Mouse (Mus musculus) c-Kit-positive CD71-positive TER-119-positive erythroid progenitor cells, embryonic 14.5 days (primary cell): Measurements from ENCODE around the gene 2200002J24Rik.

ENCODE experiments used
- DNase-seq: peaks from one replicate; pipeline ENCODE4 v3.0.0-alpha.2; 2013; ENCODE audit warnings: low spot score

The 2200002J24Rik gene

DNA sequence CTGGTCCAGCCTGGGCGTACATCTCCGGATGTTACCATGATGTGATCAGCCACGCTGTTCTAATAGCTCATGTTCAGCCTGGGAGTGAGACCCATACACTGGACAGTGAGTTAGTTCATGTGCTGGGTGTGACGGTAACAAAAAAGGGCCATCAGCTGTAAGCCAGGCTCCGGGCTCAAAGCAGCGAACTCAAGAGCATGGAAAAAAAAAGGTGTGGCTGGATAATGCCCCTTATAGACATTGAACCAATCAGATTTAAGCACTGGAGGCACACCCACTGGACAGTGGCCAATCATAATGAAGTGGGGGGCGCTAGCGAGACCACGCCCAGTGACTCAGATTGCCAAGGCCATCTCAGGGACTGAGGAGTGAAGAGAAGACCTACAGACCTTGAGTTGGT lies at the start of gene 2200002J24Rik:
Gene 2200002J24Rik (plus strand): TSS at position 338 of the 400 bp plus-strand sequence.
- DNase-seq = peak; percentile 47

DNA sequence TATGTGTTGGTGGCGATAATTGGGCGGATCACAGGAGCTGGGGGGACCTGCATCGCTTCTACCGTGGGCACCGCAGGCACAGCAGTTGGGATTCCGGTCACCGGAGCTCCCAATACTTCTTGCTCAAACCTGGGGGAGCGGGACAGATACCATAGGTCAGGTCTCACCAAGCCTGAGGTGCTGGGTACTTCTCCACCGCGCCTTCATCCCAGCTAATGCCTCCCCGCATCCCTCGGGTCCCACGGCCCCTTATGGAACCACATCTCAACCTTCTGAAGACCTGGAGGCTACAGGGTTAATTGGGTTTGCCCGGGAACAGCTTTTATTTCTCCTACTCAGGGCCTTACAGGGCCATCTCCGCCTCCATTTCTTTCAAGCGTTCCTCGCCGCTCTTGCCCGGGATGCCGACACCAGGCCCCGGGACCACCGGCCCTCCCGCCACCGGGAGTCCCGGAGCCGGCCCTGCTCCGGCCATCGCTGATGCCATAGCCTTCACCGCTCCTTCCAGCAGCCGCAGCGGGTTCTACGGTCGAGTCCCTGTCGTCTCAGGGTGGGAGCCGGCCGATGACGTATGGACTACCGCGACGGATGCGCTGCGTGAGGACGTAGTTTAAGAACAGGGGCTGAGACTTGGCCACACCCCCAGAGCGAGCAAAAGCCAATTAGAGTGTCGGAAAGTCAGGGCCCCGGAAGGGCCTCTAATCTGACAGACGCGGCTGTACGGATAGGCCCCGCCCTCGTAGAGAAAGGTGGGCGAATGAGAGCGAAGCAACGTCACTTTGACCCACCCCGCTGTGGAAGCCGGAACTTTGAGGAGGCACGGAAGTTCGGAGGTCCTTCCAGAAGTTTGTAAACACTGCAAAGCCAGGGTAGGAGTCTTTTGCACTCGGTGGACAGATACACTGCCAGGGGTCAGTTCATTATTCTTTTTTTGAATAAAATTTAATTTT lies 48.9 kb upstream of the 2200002J24Rik start, which contains the start of gene Rbm42:
Gene Rbm42 (minus strand): TSS at position 727 of the 950 bp plus-strand sequence.
- peak; percentile 99 for DNase-seq

DNA sequence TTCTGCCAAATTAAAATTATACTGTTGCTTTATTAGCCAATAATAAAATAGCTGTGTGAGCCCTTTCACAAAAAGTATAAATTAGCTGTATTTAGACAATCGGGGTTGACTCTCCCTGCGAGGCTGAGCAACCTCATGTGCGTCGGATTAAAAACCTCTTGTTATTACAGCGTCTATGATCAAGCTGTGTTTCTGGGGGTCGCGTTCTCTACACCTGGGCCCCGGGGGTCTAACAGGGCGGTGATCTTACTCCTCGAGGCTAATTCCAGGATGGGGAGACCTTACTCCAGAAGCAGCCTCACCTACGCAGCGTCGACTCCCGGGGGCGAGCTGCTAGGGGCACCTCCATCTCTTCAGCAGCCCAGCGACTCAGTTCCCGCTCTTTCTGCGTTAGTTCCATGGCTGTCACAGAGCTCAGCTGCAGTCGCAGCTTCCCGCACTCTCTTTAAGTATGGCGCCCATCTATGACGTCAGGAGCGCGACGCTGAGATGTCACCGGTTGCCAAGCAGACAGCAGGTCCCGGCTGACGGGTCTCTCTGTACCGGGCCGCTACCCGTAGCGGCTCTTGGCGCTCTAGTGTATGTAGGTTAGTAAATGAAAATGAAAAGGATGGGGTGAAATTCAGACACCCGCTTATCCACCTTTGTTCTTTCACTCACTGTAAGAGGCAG lies 34.1 kb upstream of the 2200002J24Rik start, which contains the start of gene Haus5:
Gene Haus5 (minus strand): TSS at position 466 of the 672 bp plus-strand sequence.
- DNase-seq = peak; percentile 93

DNA sequence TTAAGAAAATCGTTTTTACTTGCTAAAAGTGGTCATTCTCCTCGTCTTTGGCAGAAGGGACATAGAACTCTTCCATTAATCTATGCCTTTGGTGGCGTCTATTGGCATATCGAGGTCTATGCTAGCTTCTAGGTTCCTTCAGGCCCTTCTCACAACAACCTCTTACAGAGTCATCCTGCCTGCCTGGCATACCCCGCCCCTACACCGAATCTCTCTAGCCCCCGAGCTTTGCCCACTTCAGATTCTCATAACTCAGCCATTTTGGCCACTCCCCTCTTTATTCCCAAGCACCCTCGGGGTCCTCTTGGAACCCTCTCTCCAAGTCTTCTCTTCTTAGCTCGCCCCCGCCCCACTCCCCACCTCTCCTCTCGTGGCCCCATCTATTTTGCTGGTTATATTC lies 33.4 kb upstream of the 2200002J24Rik start:
- DNase-seq = peak; percentile 16

DNA sequence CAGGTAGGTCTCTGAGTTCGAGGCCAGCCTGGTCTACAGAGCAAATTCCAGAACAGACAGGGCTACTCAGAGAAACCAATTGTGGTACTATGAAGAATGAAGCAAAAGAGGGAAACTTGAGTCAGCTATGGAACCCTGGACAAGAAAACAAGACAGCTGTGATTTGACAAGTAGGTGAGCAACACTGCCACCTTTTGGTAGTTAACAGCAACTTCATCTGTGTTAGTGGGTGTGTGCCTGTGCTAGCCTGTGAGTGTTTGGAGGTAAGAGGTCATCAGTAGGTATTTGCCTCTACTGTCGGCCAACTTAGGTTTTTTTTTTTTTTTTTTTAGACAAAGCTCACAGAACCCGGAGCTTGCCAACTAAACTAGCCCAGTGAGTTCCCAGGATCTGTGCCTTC lies 29.5 kb upstream of the 2200002J24Rik start:
- peak; percentile 59 for DNase-seq

DNA sequence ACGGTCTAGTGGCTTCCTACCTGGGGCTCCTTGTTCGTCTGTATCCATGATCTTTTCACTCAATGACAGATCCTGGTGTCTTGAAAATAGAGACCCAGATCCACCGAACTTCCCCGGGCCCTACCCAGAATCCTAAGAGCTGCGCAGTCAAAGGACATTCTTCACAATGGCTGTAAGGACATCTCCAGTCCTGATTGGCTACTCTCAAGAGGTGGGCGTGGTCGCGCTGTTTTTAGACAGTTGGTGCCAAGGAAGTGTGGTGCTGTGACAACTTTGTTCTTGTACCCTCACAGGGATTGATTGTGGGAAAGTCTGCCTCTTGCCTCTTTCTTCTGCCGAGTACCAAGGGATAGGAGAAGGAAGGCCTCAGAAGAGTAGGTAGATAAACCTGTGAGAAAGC lies 27.2 kb upstream of the 2200002J24Rik start, which contains the start of gene Pmis2:
Gene Pmis2 (minus strand): TSS at position 126 of the 400 bp plus-strand sequence.
- DNase-seq = no peak

DNA sequence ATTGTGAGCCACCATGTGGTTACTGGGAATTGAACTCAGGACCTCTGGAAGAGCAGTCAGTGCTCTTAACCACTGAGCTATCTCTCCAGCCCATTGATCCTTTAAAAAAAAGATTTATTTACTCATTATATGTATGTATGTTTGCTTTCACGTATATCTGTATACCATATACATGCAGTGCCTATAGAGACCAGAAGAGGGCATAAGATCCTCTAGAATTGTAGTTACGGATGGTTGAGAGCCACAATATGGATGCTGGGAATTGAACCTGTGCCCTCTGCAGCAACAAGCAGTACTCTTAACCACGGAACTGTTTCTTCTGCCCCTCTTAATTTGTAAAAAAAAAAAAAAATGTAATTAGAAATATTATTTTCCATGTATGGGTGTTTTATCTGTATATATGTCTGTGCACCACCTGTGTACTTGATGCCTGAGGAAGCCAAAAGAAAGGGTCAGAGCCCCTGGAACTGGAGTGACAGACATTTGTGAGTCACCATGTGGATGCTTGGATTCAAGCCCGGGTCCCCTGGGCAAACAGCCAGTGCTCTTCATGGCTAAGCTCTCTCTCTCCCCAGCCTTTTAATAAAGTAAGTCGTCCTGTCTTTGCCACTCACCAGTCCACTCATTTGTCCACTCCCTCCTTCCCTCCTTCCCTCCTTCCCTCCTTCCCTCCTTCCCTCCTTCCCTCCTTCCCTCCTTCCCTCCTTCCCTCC lies 20.3 kb upstream of the 2200002J24Rik start:
- DNase-seq = no peak

DNA sequence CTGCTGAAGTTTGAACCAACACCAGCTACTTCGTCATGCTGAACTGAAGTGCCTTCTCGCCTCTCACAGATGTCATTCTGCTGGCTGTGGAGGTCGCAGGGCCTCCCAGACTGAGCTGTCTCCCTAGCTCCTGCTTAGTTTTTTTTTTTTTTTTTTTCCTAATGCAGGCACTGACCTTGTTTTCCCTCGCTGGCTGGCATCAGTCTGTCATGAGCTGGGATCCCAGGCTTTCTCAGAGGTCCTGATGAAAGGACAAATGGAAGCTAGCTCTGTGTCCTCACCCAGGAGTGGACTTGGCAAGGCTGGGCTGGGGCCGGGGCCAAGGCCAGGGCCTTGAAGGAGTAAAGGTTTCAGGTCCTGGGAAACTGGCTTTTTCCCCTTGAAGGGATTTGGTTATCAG lies 16.8 kb upstream of the 2200002J24Rik start:
- DNase-seq = no peak

DNA sequence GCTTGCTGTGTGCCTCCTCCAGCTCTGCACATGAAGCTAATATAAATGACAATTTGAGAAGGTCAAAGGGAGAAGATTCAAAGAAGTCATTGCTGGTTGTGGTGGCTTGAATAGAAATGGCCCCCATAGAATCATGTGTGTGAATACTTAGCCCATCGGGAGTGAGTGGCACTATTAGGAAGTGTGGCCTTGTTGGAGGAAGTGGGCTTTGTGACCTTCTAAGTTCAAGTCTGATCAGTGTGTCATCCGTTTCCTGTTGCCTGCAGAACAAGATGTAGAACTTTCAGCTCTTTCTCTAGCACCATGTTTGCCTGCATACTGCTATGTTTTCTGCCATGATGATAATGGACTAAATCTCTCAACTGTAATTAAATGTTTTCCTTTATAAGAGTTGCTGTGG lies 15.3 kb upstream of the 2200002J24Rik start:
- DNase-seq = no peak

DNA sequence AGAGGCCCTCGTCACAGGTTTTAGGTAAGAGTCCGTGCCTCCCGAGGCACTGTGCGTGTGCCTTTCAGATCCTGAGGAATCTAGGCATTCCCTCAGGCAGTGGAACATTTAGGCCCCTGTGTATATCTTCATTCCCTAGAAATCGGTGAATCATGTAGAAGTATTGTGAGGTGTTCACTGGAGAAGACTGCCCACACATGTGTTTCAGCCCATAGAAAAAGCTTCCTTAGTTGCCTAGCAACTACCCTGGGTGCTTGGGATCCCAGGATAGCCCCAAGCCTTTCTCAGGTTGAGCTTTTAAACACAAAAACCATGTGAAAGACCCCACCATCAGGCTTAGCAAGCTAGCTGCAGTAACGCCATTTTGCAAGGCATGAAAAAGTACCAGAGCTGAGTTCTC lies 10.4 kb upstream of the 2200002J24Rik start:
- no peak for DNase-seq

DNA sequence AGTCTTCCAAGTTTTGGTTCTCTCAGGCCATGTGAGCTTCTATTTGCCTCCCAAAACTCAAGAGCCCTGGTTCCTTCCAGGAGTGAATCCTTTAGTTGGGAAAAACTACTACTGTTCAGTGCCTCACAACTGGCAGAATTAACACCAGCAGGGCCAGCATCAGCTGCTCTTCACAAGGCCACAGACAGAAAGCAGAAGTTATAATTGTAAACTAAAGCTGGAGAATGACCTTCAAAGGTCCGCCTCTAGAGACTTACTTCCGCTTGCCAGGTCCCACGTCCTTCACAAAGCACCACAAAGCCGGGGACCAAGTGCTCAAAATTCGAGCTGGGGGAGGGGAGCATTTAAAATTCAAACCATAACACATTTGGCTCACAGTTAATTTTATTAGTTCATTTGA lies 625 bp upstream of the 2200002J24Rik start:
- no peak for DNase-seq

DNA sequence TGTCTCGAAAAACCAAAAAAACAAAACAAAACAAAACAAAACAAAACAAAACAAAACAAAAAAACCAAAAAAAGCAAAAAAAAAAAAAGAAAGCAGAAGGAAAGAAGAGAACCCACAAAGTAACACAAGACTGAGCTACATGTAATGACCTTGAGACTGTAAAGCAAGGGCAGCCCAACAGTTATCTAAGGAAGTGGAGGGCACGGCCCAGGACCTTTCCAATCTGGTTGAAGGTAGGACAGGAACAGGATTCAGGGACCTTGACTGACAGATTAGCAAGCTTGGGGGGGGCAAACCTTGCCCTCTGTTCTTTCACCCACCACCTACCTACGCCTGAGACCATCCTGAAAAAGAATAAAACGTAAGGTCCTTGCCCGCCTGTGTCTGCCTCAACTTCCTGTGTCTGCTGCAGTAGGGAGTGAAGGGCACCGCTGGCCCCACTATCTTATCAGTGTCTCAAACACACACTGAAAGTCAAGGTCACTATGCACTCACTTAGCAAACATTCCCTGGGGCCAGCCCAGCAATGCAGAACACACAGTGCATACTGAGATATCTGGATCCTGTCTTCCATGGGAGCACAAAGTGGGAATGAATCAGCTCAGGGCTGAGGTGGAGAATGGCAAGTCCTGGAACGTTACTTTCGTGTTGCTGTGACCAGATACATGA lies 7.6 kb downstream of the 2200002J24Rik start:
- DNase-seq = no peak

DNA sequence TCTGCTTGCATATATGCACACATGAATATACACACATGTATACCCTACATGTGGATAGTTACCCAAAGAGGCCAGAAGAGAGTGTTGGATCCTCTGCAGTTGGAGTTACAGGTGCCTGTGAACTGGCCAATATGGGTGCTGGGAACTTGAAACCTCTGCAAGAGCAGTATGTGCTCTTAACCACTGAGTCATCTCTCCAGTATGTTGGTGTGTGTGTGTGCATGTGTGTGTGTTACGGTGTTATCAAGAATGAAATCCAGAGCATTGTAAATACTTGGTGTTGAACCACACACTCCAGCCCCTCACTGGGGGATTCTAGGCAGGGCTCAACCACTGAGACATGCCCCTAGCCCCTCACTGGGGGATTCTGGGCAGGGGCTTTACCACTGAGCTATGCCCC lies 8.7 kb downstream of the 2200002J24Rik start:
- no peak for DNase-seq

DNA sequence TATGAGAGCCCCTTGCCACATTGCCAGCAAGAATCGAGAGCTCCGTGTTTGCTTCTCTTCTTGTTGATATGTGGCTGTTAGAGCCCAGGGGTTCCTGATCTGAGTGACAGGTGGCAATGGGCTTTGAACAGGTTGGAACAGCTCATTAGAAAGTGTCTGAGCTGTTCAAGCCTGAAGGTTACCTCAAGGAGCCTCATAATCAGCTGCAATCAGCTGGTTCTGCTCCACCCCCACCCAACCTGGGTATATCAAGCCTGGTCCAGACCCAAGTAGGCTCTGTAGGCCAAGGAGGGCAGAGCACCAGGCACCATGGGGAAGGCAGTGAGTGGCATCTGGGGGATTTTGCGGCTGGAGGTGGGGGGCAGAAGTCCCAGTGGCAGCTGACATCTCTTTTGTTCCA lies 13.2 kb downstream of the 2200002J24Rik start, which contains the start of gene Atp4a:
Gene Atp4a (plus strand): TSS at position 268 of the 400 bp plus-strand sequence.
- no peak for DNase-seq

DNA sequence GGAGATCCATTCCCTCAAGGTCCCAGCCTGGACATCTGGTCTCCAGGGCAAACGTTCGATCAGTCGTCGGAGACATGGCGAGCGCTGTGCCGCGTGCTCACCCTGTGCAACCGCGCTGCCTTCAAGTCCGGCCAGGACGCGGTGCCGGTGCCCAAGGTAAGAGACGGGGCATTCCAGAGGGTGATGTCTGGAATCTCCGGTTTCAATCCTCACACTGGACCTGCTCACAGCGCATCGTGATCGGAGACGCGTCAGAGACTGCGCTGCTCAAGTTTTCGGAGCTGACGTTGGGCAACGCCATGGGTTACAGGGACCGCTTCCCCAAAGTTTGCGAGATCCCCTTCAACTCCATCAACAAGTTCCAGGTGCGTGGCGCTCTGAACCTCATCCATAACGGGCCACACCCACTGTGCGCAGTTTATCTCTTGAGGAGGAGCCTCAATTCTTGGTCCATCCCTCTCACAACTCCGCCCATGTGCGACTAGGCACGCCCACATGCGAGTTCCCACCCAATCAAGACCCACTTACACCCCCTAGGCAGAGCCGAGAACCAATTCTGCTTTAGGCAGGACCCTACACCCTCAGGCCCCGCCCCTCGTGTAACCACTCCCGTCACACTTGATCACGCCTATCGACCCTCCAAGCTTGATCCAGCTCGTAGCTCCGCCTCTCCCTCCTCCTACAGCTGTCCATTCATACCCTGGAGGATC lies 18.4 kb downstream of the 2200002J24Rik start:
- peak; percentile 88 for DNase-seq

DNA sequence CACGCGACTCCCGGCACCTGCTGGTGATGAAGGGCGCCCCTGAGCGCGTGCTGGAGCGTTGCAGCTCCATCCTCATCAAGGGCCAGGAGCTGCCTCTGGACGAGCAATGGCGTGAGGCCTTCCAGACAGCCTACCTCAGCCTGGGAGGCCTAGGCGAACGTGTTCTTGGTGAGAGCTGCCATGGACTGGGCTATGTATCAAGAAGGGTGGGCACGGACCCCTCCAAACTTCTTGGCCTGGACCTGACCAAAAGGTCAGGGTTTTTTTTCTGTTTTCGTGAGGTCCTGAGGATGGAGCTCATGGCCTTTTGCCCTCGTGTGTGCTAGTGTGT lies 19.0 kb downstream of the 2200002J24Rik start:
- DNase-seq = no peak

DNA sequence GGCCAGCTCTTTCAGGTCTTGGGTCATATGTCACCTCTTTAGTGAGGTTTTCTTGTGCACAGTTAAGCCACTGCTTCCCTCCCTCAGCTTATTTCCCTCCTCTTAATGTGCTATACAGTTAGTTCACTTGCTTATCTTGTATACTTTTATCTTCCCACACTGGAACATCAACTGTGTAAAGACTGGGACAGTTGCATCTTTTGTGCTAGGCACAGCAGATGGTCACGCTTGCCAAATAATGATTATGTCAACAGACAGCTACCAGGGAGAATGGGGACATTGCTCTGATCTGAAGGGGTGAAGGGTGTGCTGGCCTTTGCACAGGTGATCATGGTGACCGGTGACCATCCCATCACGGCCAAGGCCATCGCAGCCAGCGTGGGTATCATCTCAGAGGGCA lies 20.9 kb downstream of the 2200002J24Rik start:
- no peak for DNase-seq

DNA sequence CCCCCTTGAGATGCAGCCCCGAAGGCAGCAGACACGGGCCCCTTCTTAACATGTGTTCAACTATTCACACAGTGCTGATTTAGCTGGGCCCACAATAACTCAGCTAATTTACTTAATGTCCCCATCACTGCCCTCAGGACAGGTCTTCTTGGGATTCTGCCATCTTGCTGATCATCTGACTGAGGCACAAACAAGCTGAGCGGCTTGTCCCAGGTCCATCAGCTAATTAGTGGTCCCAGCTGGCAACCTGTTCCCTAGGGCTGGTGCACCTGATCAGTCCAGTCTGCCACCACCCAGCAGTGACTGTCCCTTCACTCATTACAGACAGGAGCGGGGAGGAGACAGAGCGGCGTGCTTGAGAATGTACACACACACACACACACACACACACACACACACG lies 22.6 kb downstream of the 2200002J24Rik start:
- DNase-seq = no peak

DNA sequence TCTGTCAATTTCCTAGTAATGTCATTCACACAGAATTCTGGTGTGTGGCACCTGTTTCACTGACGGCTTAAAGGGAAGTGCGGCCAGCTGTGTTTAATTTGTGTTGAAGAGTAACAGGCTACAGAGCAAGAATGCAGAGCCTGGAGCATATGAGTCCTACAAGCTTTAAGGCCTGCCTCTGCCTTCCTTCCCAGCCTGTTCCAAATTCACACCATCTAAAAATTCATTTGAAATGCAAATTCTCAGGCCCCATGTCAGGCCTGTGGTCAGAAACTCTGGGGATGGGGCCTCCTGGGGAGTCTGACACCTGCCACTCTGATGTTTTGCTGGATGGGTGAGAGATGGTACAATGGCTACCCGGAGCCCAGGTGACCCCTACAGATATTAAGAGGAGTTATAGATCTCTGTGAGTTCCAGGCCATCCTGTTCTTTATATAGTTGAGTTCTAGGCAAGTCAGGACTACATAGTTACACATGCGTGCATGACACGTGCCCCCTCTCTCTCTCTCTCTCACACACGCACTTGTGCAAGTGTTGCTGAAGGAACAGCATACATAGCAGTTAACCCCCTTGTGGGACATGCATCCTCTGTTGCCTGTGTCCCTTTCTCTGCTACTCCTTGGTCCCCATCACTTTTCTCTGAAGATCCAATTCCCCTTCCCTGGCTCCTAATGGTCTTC lies 24.7 kb downstream of the 2200002J24Rik start:
- no peak for DNase-seq

DNA sequence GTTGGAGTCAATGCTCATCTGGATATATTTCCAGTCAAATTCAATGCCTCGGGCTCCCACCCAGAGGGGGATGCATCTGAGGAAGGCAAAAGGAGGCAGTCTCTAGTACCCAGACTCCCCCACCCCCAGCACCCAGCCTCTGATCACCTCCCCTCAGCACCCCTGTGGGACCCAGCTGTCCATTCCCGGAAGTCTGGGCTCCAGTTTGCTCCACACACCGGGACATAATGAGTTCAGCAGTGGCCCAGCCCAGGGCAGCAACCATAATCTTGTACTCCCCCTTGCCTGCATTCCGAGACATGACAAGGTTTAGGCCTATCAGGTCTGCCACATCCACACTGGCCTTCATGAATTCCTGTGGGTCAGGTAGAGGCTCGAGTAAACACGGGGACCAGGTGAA lies 29.5 kb downstream of the 2200002J24Rik start:
- DNase-seq = no peak
